Mouse (Mus musculus) naive thymus-derived CD4-positive, alpha-beta T cell, adult 2 months (primary cell): Measurements from ENCODE around the gene Esp22.
"Not testable (repeated sequence)": the region's sequence is repeated elsewhere in the genome, so short reads cannot be mapped to it uniquely, and the experiment has no call there.

ENCODE experiments used
- DNase-seq: peaks from one replicate; pipeline ENCODE4 v3.0.0-alpha.2; 2011; ENCODE audit warnings: low read depth

The Esp22 gene

DNA sequence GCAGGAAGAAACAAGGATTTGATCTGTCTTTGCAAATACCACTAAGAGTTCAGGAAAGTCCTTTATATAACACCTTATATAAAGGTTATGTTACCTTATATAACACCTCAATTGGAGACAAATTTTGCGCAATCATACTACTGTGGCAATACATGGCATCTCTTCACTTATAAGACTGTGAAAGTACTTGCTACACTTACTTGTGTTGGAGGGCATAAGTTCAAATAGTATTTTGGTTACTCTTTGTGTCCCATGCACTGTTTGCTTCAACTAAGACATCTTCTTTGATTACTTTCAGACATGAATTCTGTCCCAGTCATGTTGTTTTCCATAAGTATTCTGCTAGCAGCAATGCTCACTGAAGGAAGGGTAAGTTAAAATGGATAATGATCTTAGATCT lies at the start of gene Esp22:
Esp22 (plus strand) TSS at position 301 of the 400 bp plus-strand sequence.
- DNase-seq = no peak

DNA sequence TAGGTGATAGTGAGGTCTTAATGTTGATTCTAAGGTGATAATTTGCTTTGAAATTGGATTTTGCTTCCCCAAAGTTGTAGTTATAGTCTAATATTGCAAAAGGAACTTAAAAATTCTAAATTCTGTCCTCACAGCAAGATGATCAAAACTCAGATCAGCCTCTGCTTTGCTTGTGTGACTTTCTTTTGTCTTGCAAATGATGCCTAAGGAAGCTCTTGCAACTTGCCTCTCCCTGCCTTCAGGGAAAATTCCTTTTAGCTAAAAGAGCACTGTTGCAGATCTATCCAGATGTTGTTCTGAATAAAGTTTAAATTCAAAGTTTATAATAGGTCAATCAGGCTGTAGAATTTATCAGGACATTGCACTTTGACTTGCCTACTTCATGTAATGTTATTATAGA lies 31.5 kb upstream of the Esp22 start:
- DNase-seq = no peak

DNA sequence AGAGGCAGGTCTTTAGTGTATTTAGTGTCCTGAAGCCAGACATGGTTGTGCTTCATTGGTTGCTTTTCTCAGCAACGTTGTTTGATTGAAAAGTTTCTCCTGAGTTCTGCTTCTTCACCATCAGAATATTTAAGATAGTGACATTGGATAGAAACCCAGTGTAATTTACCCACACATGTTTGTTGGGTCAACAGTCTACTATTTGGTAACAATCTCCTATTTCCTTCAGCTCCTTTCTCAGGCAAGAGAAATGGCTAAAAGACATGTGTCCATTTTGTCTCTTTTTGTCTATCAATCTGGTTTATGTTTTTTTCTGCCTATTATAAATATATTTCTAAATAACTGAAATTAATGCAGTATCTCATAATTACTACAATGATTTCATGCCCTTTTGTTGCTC lies 18.2 kb upstream of the Esp22 start, which contains the start of gene Esp23:
Esp23 (minus strand) TSS at position 101 of the 400 bp plus-strand sequence.
- no peak for DNase-seq

DNA sequence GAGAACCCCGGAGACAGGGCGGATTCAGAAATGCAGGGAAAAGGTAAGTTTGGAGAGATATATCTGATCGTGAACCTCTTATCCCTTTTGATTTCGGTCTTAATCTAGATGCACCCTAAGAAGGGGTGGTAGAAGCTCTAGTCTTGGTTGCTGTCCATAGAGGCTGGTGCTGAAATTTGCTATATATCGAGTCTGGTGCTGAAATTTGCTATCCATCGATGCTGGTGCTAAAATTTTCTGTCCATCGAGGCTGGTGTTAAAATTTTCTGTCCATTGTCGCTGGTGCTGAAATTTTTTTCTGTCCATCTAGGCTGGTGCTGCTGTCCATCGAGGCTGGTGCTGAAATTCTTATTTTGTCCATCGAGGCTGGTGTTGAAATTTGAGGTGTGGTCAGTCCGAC lies 12.0 kb downstream of the Esp22 start:
- not testable (repeated sequence) for DNase-seq

DNA sequence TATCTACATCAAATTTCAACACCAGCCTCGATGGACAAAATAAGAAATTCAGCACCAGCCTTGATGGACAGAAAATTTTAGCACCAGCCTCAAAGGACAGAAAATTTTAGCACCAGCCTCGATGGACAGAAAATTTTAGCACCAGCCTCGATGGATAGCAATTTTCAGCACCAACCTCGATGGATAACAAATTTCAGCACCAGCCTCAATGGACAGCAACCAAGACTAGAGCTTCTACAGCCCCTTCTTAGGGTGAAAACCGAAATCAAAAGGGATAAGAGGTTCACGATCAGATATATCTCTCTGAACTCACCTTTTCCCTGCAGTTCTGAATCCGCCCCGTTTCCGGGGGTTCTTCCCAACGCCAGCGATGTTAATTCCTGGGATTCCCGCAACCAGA lies 34.0 kb downstream of the Esp22 start:
- DNase-seq = not testable (repeated sequence)
